Mouse (Mus musculus) embryo, embryonic 10 days (tissue): ENCODE results near the gene Sri.

Source experiments
- DNase-seq: peaks from one replicate; pipeline ENCODE4 v3.0.0-alpha.2; 2015; ENCODE audit warnings: low spot score

Sri gene

DNA sequence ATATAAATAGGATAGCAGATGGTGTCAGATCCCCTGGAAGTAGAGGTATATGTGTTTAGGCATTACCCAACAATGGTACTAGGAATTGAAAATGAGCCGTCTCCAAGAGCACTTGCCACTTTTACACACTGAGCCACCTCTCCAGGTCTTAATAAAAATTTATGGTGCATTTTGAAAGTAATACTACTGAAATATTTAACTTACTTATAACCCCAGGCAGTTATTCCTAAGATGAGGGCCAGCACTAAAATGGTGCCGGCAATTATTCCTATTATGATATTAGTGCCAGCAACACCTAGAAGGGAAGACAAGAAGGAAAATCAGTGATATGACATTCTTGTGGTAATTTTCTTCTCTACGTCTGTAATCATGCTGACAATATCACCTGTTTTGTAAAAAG is 65.8 kb downstream of the Sri start:
- no peak for DNase-seq

DNA sequence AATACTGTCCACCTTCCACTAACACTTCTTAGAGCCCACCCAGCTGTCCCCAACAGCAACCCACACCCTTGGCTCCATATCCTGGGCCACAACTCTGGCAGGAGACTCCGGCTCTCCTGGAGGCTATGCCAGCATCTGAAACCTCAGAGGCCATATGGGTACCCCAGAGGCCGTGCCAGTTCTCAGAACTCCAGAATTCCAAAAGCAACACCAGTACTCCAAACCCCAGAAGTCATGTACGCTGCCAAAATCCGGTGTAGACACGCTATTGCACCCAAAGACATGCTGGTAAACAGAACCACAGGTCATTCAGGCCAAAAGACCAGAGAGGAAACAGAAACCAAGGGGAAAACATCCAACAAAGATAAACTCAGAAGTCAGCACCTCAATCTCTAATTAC is 66.4 kb downstream of the Sri start:
- DNase-seq: no peak

DNA sequence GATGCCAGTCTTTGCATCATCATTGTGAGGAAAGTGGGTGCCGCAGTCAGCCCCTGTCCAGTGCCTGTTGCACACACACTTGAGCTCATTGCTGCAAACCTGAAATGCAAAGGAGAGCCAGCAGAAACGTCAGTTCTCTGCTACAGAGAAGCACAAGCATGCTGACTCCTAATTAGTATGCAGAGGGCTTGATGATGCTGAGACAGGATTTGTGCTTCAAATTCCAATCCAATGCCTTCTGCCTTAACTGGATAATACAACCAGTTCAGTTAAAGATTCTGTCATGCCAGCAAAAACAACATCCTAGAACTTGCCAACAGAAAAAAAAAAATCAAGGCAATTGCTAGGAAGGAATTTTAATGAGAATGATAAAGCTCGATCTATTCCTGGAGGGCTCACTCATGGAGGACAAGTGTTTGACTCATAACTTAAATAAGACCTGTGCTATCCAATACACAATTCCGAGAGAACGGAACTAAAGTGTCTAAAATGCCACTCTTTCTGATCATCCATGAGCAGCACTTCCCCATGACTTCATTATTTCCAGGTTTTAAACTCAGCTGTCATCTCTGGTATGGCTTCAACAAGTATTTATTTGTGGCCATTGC is 70.8 kb downstream of the Sri start:
- DNase-seq: no peak
